Mouse (Mus musculus): ENCODE data around the gene Arf6. TPM values are rescaled to one million over a fixed set of nuclear protein-coding genes. Genes with fewer than 3 reads are reported as not detected.
"Not testable (repeated sequence)": the region's sequence is repeated elsewhere in the genome, so short reads cannot be mapped to it uniquely, and the experiment has no call there.

The Arf6 gene
- polyA plus RNA-seq, 1 experiment from 2014 or later: 34.4 TPM

- Histone ChIP-seq H3K27ac (replicated peaks) (no peak overlapping the region), H3K4me1 (peaks cover 23% of the 10 kb centered on the region), H3K9me3 (replicated peaks) (no peaks in the 10 kb centered on the region), H3K27me3 (ENCODE audit: low read depth, poor library complexity, severe bottlenecking) (no peaks in the 10 kb centered on the region), H3K4me3 (no peak overlapping the region), H3K36me3 (peaks cover 44% of the 10 kb centered on the region)
- WGBS: 92% methylated on average over 11 of the region's 11 CpGs
- DNase-seq (ENCODE audit: low spot score): no peak
These were observed 6.9 kb downstream of the Arf6 start for GRCm38 (mm10) chr12:69378558-69379454.

GRCm38 (mm10) chr12:69382880-69383279 is 10.9 kb downstream of the Arf6 start:
- 0 out of 2 replicates have a peak, but pooled peaks cover 5% of the 10 kb centered on the region for H3K4me1 ChIP-seq
- peaks cover 16% of the 10 kb centered on the region; the same call in 1 of the 2 replicates for H3K36me3 ChIP-seq
- H3K27ac ChIP-seq (replicated peaks): no peak overlapping the region
- WGBS: 94% methylated on average over 1 of the region's 1 CpGs
- H3K9me3 ChIP-seq (replicated peaks): no peaks in the 10 kb centered on the region
- no peak overlapping the region for H3K4me3 ChIP-seq
- DNase-seq (ENCODE audit: low spot score): no peak
- no peaks in the 10 kb centered on the region for H3K27me3 ChIP-seq (ENCODE audit: low read depth, poor library complexity, severe bottlenecking)

- DNase-seq (ENCODE audit: low spot score): no peak
- H3K36me3 ChIP-seq: peaks cover 4% of the 10 kb centered on the region; the same call in 1 of the 2 replicates
- H3K4me1 ChIP-seq: 0 out of 2 replicates have a peak, but pooled peaks cover 5% of the 10 kb centered on the region
- no peak overlapping the region for H3K27ac ChIP-seq (replicated peaks)
- no peak overlapping the region for H3K4me3 ChIP-seq
- H3K9me3 ChIP-seq (replicated peaks): no peaks in the 10 kb centered on the region
- WGBS: 91% methylated on average over 5 of the region's 5 CpGs
- H3K27me3 ChIP-seq (ENCODE audit: low read depth, poor library complexity, severe bottlenecking): no peaks in the 10 kb centered on the region
These were observed 12.7 kb downstream of the Arf6 start for GRCm38 (mm10) chr12:69384606-69385005.

GRCm38 (mm10) chr12:69385542-69386280 is 13.8 kb downstream of the Arf6 start:
- H3K27ac ChIP-seq (replicated peaks): no peak overlapping the region
- no peak for DNase-seq (ENCODE audit: low spot score)
- no peaks in the 10 kb centered on the region for H3K27me3 ChIP-seq (ENCODE audit: low read depth, poor library complexity, severe bottlenecking)
- H3K4me1 ChIP-seq: 0 out of 2 replicates have a peak, but pooled peaks cover 5% of the 10 kb centered on the region
- no peak overlapping the region for H3K4me3 ChIP-seq
- H3K9me3 ChIP-seq (replicated peaks): no peaks in the 10 kb centered on the region
- WGBS: 80% methylated on average over 6 of the region's 6 CpGs
- peaks cover 4% of the 10 kb centered on the region; the same call in 1 of the 2 replicates for H3K36me3 ChIP-seq

GRCm38 (mm10) chr12:69386281-69386732 is 14.4 kb downstream of the Arf6 start:
- not testable (repeated sequence) for H3K36me3 ChIP-seq; H3K9me3 ChIP-seq (replicated peaks); H3K4me1 ChIP-seq; H3K27me3 ChIP-seq (ENCODE audit: low read depth, poor library complexity, severe bottlenecking); DNase-seq (ENCODE audit: low spot score); H3K4me3 ChIP-seq; H3K27ac ChIP-seq (replicated peaks)
- WGBS: 91% methylated on average over 12 of the region's 12 CpGs

GRCm38 (mm10) chr12:69388321-69388869 is 16.4 kb downstream of the Arf6 start:
- Histone ChIP-seq H3K4me3 (no peak overlapping the region), H3K27ac (replicated peaks) (no peak overlapping the region), H3K36me3 (no peaks in the 10 kb centered on the region), H3K4me1 (0 out of 2 replicates have a peak, but pooled peaks cover 5% of the 10 kb centered on the region), H3K27me3 (ENCODE audit: low read depth, poor library complexity, severe bottlenecking) (no peaks in the 10 kb centered on the region), H3K9me3 (replicated peaks) (no peaks in the 10 kb centered on the region)
- 93% methylated on average over 10 of the region's 10 CpGs for WGBS
- DNase-seq (ENCODE audit: low spot score): no peak

- Histone ChIP-seq H3K9me3 (replicated peaks) (no peaks in the 10 kb centered on the region), H3K27me3 (ENCODE audit: low read depth, poor library complexity, severe bottlenecking) (no peaks in the 10 kb centered on the region), H3K4me3 (no peak overlapping the region), H3K4me1 (0 out of 2 replicates have a peak, but pooled peaks cover 5% of the 10 kb centered on the region), H3K36me3 (no peaks in the 10 kb centered on the region), H3K27ac (replicated peaks) (no peak overlapping the region)
- DNase-seq (ENCODE audit: low spot score): no peak
- WGBS: 80% methylated on average over 7 of the region's 7 CpGs
These were observed 17.5 kb downstream of the Arf6 start for GRCm38 (mm10) chr12:69389273-69389938.

- no peak overlapping the region for H3K4me3 ChIP-seq
- no peaks in the 10 kb centered on the region for H3K27me3 ChIP-seq (ENCODE audit: low read depth, poor library complexity, severe bottlenecking)
- H3K4me1 ChIP-seq: 0 out of 2 replicates have a peak, but pooled peaks cover 5% of the 10 kb centered on the region
- 82% methylated on average over 7 of the region's 7 CpGs for WGBS
- H3K36me3 ChIP-seq: no peaks in the 10 kb centered on the region
- H3K9me3 ChIP-seq (replicated peaks): no peaks in the 10 kb centered on the region
- DNase-seq (ENCODE audit: low spot score): no peak
- no peak overlapping the region for H3K27ac ChIP-seq (replicated peaks)
These were observed 18.2 kb downstream of the Arf6 start for GRCm38 (mm10) chr12:69390000-69390698.

- Histone ChIP-seq H3K4me3 (no peak overlapping the region), H3K27ac (replicated peaks) (no peak overlapping the region), H3K36me3 (no peaks in the 10 kb centered on the region), H3K9me3 (replicated peaks) (no peaks in the 10 kb centered on the region), H3K27me3 (ENCODE audit: low read depth, poor library complexity, severe bottlenecking) (no peaks in the 10 kb centered on the region), H3K4me1 (no peaks in the 10 kb centered on the region)
- no peak for DNase-seq (ENCODE audit: low spot score)
- WGBS: 82% methylated on average over 10 of the region's 10 CpGs
These were observed 21.1 kb downstream of the Arf6 start for GRCm38 (mm10) chr12:69393076-69393475.

GRCm38 (mm10) chr12:69394456-69394855 is 22.5 kb downstream of the Arf6 start:
- Histone ChIP-seq H3K4me3 (no peak overlapping the region), H3K27ac (replicated peaks) (no peak overlapping the region), H3K36me3 (no peaks in the 10 kb centered on the region), H3K4me1 (no peaks in the 10 kb centered on the region), H3K9me3 (replicated peaks) (no peaks in the 10 kb centered on the region), H3K27me3 (ENCODE audit: low read depth, poor library complexity, severe bottlenecking) (no peaks in the 10 kb centered on the region)
- 88% methylated on average over 6 of the region's 6 CpGs for WGBS
- DNase-seq (ENCODE audit: low spot score): no peak

GRCm38 (mm10) chr12:69400367-69400766 is 28.4 kb downstream of the Arf6 start:
- no peak for DNase-seq (ENCODE audit: low spot score)
- H3K9me3 ChIP-seq (replicated peaks): no peaks in the 10 kb centered on the region
- WGBS: 88% methylated on average over 4 of the region's 4 CpGs

GRCm38 (mm10) chr12:69400871-69401286 is 28.9 kb downstream of the Arf6 start:
- Histone ChIP-seq H3K9me3 (replicated peaks) (no peaks in the 10 kb centered on the region), H3K27me3 (ENCODE audit: low read depth, poor library complexity, severe bottlenecking) (no peaks in the 10 kb centered on the region), H3K4me1 (no peaks in the 10 kb centered on the region), H3K27ac (replicated peaks) (no peak overlapping the region), H3K36me3 (no peaks in the 10 kb centered on the region), H3K4me3 (no peak overlapping the region)
- no peak for DNase-seq (ENCODE audit: low spot score)
- 66% methylated on average over 2 of the region's 2 CpGs for WGBS

More at GRCm38 (mm10) chr12:69400367-69400766, 28.4 kb downstream of the Arf6 start:
- H3K27me3 ChIP-seq (ENCODE audit: low read depth, poor library complexity, severe bottlenecking): no peaks in the 10 kb centered on the region
- no peak overlapping the region for H3K4me3 ChIP-seq
- no peak overlapping the region for H3K27ac ChIP-seq (replicated peaks)
- no peaks in the 10 kb centered on the region for H3K4me1 ChIP-seq
- H3K36me3 ChIP-seq: no peaks in the 10 kb centered on the region

Measured in midbrain, embryonic 10.5 days (tissue).